Mouse (Mus musculus) MN1 (cell line): ENCODE measurements around the gene Bach2.

Experiments used
- DNase-seq: peaks from one replicate; pipeline ENCODE4 v3.0.0-alpha.2; 2016; ENCODE audit warnings: low spot score

The Bach2 gene

DNA sequence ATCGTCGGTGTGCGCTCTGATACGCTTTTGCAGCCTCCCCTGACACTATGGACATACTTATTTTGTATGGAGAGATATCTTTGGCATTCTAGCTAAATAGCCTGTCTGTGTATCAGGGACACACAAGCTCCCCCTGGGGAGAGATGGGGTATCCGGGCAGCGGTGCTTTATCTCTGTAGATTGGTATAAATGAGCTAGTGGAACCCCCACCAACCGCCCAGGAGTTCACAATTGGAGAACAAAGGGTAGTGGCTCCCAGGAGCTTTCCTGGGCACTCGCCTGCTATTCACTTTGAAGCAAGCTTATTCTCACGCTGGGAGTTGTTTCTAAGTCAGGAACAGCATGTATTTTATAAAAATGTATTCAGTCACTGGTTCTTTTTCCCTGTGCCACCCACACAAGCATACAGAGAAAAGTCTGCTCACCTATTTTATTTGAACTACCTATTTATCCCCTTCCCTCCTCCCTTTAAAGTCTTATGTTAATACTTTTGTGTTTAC lies 291.9 kb downstream of the Bach2 start:
- no peak for DNase-seq

DNA sequence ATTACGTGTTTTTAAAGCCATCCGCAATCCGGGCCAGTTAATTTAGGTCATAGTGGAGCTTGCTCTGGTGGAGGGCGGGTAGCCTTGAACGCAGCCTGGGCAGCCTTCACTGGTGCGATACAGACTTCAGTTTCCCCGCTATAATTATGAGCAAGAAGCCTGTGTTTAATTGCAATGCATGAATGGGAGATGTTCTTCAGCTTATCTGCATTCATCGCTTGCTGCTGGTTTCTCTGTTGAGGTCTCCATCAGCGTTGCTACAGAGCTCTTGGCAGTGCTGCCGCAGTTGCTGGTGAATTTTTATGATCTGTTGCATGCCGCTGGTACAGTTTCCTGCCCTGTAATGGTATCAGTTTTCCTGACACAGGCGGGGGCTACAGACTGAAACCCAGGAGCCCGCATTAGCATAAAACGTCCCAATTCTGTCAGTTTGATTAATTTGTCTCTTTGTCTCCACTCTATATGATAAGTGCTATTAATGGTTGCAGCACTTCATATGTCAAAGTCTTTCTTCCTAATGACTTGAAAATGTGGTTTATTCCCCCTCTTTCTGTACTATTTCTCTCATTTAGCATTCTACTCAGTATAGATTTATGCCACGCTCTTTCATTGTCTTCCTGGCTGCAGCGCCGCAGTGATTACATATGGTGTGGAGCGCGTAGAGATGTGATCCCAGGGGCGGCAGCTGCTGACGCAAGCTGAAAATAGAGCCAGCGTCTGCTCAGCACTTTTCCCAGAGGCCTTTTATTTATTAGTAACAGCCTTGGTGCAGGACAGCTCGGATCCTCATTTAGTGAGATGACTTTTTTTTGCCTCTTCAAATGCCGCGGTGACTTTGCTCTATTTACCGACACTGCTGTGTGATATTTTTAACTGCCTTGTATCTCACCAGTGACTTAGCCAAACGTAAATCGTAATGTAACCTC lies 292.6 kb downstream of the Bach2 start:
- DNase-seq, result peak; percentile 69

DNA sequence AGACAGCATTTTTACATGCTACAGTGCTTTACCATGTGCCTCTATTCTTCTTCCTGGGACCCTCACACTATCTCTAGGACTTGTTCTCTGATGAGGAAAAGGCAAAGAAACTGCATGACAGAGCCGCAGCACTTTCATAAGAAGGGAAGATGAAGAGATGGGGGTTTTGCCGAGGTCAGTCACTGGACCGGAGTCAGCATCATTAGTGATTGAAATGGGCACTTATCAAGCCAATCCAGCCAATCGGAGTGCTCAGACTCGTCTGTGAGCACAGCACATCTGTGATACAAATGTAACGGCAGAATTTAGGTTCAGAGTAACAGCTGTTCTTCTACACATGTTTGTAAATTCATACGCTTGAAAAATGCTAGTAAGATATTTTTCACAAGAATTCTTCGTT lies 293.5 kb downstream of the Bach2 start:
- DNase-seq, result peak; percentile 23

DNA sequence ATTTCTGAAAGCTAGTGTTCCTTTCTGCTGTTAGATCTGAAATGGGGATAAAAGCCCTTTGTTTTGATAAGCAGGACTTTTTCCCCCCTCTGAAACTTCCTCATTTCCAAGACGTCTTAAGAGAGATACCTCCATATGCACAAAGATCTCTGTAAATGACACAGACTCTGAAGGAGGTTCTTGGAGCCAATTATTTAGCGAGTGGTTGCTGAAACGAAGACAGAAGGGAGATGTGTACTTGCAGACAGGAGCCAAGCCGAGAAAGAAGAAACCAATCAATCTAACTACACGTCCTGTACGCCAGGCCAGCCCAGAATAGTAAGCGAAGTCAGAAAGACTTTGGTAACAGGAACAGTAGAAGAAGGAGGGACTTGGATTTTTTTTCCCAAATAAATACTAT lies 295.1 kb downstream of the Bach2 start:
- no peak for DNase-seq

DNA sequence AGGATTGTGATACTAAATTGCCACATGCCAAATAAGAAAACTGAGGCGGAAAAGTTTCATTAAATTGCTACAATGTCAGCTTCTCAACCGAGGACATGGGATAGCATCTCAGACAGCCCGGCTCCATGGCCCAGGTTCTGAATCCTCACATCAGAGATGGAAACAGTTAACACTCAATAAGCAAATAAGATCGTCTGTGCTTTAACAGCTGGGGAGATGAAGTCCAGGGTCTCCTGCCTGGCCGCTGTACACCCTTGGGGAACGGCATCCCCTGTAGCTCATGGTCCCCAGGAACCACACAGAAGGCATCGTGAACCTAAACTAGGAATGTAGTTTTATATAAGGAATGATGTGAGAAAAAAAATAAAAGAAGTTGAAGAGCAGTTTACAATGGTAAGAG lies 297.0 kb downstream of the Bach2 start:
- no peak for DNase-seq

DNA sequence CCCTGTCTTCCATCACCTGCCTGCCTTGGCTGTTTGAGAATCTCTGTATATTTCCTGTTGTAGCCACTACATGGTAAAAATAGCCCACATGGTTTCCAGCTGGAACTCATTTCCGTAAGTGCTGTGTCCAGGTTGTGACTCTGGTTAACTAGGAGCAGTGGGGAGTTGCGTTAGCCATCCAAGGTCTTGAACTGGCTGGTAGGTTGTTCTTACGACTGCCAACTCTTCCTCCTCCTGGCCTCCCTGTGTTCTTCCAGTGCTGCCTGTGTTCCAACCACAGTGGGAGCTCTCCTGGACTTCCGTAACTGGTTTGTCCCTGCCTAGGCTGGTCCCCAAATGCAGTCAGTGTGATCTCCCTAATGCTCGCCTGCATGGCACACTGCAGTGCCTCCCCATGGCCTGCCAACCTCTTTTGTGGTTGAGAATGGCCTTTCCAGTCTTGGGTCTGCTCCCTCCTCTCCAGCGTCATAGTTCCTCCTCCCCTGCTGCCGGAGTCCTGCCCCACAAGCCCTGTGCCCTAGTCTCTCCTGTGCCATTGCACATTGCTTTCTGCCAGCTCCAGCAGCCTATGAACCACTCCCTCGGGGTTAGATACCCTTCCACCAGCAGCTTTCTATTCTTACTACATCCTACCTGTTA lies 298.4 kb downstream of the Bach2 start:
- DNase-seq, result no peak

DNA sequence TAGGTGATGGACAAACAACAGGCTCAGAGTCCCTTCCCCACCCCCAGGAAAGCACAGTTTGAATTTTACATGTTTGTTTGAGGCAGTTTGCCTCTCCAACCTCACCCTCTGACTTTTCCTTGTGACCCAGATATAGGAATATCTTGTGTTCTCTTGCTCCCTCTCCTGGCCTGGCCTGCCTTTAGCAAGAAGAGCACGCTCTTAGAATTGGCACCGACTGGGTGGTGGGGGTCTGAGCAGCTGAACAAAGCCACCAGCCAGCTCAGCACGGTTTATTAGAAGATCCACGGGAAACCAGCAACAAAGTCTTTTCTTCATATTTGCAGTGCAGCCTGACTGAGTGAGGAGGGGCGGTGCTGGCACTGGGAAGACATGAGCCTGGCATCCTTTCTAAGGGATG lies 299.5 kb downstream of the Bach2 start:
- DNase-seq, result peak; percentile 72

DNA sequence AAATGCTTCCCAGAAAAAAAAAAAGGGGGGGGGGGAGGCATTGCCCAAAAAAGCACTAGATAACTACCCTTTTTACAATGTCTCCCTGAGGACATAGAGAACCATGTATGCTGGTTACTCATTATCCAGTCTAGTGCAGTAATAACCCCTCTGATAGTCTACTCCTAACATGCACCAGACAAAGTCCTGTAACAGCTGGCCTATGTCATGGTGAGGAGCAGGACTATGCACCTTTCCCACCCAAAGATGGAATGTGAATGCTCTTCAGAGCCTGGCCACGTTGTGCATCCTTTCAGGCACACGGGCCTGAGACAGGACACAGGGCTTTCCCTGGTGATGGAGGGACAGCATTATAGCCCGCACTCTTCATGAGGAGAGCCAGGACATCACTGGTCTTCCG lies 299.9 kb downstream of the Bach2 start:
- no peak for DNase-seq

DNA sequence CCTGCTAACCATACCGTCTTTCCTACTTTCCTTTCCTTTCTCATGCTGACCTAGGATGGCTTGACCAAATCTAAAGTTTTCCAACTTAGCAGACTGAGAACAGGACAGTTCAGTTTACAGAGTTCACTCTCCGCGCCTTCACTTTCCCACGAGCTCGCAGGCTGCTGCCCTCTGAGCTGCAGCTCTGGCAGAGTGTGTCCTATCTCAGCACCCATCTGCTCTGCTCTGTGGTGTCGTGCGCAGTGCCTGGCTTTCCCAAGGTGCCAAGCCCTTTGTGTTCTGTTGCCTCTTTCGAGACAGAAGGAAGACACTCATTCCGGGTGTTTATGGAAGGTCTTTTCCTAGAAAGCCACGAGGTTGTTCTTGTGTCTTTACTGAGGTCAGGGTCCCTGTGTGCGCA lies 300.4 kb downstream of the Bach2 start:
- DNase-seq, result no peak

DNA sequence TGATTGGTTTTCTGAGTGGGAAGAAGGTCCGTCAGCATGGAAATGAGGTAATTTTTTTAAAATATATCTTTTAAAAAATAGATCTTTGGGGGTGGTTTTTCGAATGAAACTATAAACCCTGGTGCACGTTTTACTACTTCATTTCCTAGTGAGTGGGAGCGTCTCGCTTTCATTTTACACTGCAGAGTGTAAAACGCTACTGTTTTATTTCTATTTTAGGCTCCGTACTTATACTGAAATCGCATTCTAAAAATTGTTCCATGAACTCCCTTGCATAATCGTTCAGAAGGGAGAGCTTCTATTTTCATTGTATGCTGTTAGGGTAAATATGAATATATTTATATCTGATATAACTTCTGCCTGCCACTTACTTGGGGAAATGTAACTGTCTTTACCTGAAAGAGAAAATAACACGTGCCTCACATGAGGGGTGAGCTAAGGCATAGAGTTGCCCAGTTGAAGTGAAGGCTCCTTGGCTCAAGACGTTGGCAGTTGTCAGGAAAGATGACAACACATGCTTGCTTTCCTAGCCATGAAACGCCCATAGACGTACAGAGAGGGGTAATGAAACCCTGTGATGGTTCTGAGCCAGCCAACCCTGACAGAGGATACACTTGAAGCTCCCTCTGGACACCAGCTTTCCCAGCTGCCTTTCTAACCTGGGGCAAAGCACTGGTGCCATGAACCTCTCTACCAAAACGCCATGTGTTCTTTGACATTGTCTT lies 306.4 kb downstream of the Bach2 start:
- DNase-seq, result no peak

DNA sequence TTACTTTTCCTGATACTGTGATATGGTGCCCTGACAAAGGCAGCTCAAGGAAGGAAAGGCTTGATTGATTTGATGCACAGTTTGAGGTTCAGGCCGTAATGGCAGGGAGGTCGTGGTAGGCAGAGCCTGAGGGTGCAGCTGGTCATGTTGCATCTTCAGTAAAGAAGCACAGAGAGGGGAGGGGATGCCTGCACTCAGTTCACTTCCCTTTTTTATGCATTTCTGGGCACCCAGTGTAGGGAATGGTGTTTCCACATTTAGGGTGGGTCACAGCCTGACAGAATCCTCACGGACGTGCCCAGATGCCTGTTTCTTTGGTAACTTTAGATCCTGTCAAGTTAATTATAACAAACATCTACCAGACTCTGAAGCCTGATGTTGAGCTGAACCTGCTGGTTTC lies 306.9 kb downstream of the Bach2 start:
- no peak for DNase-seq

DNA sequence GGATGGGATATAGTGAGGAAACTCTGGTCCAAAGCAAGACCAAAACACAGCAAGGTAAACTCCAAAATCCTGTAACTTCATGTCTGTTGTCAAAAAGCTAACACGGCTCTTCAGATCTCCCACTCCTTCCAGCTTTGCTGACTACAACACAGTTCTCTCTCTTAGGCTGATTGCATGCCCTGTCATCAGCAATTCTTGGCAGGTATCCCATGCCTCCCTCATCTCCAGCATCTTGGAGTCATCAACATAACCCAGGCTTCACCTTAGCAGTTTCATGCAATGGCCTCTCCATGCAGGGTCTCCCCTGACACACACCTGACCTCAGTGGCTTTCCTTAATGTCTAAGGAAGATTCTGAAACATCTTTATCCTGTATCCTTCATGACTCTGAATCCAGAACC lies 310.5 kb downstream of the Bach2 start:
- peak; percentile 70 for DNase-seq

DNA sequence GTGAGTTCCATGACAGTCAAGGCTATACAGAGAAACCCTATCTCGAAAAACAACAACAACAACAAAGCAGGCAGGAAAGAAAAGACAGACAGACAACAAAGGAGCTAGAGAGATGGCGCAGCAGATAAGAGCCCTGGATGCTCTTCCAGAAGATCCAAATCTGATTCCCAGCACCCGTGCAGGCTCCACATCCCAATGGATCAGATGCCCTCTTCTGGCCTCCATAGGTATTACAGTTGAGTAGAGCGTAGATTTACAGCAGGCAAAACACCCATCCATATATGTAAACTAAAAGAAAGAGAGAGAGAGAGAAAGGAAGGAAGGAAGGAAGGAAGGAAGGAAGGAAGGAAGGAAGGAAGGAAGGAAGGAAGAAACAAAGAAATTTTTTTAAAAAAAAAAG lies 312.7 kb downstream of the Bach2 start:
- no peak for DNase-seq

DNA sequence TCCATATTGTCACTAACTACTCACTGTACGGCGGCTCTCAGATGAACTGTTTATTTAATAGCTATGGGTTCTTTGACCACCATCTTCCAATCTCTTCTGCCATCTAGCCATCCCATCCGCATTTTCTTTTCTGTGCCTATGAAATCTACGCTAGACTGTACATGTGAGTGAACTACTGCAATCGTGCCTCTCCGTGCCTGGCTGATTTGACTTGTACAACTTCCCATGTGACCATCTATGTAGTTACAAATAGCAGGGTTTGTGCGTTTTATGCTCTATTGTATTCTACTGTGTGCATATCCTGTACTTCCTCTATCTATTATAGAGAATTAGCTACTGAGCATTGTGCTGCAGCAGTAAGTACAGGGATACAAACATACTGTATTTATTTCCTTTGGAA lies 316.9 kb downstream of the Bach2 start:
- DNase-seq, result no peak

DNA sequence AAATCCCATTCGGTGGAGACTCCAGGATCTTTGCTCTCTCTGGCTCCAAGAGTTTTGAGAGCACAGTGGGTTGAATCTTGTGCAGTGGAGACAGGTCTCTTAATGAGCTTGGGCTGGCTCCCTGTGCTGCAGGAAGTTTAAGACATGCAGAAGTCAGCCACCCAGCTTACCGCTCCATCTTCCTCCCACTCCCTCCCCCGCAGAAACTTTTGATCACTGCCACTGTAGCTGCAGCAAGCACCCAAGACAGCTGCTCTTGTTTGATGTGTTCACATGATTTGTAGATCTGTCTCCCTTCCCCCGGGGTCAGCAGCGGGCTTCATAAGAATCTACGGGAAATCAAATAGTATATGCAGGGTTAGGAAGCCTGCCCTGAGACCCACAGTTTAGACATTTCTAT lies 321.6 kb downstream of the Bach2 start:
- no peak for DNase-seq

DNA sequence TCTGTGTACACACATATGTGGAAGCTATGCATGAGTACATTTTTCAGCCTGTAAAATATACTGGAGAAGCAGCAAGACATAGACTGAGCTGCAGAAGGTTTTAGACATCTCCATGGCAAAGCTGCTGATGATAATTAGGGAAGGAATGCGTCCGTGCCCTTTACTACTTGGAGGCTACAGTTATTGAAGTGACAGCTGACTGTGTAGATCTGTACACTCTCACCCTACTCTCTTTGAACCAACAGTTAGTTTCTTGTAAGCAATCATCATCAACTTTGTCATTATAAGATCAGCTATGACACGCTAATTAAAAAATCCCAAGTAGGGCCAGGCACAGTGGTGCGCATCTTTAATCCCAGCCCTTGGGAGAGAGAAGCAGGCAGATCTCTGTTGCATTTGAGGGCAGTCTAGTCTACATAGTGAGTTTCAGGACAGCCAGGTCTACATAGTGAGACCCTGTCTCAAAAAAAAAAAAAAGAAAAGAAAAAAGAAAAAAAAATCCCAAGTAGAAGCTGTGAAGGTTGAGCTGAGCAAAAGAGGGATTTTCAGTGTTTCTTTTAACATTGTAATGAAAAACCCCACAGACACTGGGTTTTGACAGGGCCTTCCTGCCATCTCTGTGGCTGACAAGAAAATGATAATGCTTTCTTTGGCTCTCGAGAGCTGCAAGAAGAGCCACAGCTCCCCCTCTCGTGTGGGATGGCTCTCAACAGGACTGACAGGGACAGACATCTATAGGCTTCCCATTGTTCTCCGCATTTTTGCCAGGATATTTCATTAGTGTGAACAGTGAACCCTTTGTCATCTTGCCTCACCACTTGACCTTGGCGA lies 322.3 kb downstream of the Bach2 start:
- DNase-seq, result peak; percentile 74

DNA sequence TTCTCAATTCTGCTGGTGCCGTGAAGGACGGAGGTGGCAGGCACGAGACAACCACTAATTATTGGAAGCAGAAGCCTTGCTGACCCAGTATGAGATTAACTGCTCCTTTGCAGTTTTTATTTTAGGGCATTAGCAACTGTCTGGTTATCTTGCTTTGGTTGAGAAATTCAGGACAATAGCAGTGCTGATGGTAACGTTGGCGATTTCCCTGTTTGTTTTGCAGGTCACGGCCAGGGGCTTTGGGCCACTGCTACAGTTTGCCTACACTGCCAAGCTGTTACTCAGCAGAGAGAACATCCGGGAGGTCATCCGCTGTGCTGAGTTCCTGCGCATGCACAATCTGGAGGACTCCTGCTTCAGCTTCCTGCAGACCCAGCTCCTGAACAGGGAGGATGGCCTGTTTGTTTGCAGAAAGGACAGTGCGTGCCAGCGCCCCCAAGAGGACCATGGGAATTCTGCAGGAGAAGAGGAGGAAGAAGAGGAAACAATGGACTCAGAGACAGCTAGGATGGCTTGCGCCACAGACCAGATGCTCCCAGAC lies 323.0 kb downstream of the Bach2 start:
- DNase-seq, result peak; percentile 49

DNA sequence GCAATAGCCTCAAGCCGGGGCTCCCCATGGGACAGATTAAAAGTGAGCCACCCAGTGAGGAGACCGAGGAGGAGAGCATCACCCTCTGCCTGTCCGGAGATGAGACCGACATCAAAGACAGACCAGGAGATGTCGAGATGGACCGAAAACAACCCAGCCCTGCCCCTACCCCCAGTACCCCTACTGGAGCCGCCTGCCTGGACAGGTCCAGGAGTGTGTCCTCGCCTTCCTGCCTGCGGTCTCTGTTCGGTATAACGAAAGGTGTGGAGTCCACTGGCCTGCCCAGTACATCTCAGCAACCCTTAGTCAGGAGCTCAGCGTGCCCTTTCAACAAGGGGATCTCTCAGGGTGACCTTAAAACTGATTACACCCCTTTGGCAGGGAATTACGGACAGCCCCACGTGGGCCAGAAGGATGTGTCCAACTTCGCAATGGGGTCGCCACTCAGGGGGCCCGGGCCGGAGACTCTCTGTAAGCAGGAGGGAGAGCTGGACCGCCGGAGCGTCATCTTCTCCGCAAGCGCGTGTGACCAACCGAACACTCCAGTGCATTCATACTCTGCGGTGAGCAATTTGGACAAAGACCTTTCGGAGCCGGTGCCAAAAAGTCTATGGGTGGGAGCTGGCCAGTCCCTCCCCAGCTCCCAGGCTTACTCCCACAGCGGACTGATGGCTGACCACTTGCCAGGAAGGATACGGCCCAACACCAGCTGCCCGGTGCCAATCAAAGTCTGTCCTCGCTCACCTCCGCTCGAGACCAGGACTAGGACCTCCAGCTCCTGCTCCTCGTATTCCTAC lies 323.9 kb downstream of the Bach2 start:
- no peak for DNase-seq

DNA sequence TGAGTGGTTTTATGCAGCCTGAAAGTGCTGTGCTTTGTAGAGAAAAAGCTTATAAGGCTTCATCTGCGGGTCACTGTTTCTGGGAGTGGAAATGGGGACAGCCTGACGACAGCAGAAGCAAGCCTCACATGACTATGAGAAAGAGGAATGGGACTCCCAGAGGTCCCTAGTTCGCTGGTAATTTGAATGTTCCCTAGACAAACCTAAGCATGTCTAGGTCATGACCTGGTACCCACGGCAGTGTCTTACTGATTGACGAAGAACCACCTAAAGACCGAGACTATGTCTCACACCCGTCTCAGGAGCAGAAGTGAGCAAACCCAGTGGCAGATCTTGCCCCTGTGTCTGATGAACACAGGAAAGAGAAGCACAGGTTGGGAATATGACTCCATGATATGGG lies 325.8 kb downstream of the Bach2 start:
- DNase-seq, result no peak

DNA sequence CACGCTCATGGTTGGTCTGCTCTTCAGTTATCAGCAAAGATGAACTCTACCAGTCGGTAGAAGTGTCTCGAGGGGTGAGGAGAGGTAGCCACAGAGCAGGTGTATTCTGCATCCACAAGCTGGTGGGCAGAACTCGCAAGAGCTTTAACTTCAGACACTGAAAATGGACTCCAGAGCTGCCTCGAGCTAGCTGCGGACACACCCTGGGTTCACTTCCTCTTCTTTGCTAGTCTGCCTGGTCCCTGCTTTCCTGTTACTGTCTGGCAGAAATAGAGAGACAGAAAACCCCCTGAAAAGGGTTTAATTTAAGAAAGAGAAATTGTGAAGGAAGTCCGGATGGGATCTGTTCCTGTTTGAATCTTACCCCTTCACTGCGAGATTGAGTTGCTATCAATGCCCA lies 326.3 kb downstream of the Bach2 start:
- DNase-seq, result no peak

DNA sequence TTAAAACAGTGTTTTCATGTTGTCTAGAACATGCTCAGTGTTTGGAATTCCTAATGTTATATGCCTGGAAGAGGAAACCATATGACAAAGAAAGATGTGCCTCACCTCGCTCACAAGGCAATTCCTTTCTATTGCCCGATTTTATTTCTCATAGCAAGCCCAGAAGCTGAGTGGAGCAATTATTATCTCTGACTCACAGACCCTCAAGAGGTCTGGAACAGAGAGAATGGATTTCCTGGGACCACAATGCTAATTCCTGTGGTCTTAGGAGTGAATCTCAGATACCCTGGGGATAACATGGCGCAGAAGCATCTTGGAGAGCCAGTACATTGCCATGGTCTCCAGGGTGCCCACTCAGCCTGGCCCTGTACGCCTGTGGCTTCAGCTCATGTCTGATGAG lies 330.4 kb downstream of the Bach2 start:
- no peak for DNase-seq
